ENCODE assay signal across 7 mouse cellular contexts in the genomic region with DNA sequence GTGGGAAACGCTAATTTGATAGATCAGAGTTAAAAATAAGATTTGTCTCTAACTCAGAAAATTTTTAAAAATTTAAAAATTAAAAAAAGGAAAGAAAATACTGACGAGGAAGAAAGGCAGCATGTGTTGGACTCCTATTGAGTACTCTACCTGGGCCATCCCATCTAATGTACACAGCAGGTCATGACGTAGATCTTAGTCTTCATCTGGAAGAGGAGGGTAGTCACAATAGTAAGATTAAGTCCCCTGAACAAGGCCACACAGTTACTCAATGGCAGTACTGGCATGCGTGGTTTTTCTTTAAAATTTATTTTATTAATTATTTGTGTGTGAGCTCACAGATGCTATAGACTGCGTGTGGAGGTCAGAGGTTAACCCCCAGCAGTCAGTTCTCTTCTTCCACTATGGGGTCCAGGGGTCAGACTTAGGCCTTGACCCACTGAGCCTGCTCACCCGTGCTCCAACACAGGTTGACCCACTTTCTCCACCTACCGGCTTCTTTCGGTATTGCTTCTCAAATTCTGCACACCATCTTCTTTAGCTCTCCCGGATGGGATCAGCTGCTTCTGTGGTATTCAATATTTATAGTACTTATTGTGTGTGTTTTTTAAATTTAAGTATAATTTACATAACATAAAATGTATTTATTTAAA. TPM values are rescaled to one million over a fixed set of nuclear protein-coding genes. Genes with fewer than 3 reads are reported as not detected.
DNase-seq lines count a peak whose midpoint lies in the region; ATAC-seq and TF ChIP-seq lines count a peak whose summit lies in the region.

No protein-coding gene starts in this region.

- no peaks in the 10 kb centered on the region for H3K27me3 ChIP-seq in ES-Bruce4 (ENCODE audit: control insufficient read depth, insufficient read depth, low read length, poor library complexity, severe bottlenecking)
- H3K27me3 ChIP-seq in lung, postnatal 0 days (replicated peaks; ENCODE audit: insufficient read depth, low read length), result no peaks in the 10 kb centered on the region

- peak; percentile 96 for ATAC-seq in common myeloid progenitor, adult 5-6 weeks (replicated peaks; ENCODE audit: low read depth, poor library complexity, severe bottlenecking)
- peak; percentile 98 for ATAC-seq in granulocyte monocyte progenitor cell, adult 5-6 weeks (replicated peaks; ENCODE audit: poor library complexity, severe bottlenecking)
- ATAC-seq in lung, postnatal 0 days, result peak; percentile 40; the same call in 1 of the 2 replicates

- peak; percentile 58 for TF ChIP-seq CTCF in ES-Bruce4 (IDR thresholded peaks at IDR 0.05; ENCODE audit: low read depth, low read length)
- peak; percentile 79 for TF ChIP-seq CTCF in lung, postnatal 0 days (IDR thresholded peaks at IDR 0.05)

- no peak overlapping the region for H3K27ac ChIP-seq in ES-Bruce4 (ENCODE audit: insufficient read depth, low read length)
- H3K27ac ChIP-seq in lung, postnatal 0 days (ENCODE audit: low read length), result no peak overlapping the region

- H3K4me2 ChIP-seq in lung, postnatal 0 days (replicated peaks; ENCODE audit: low read depth, low read length), result no peak overlapping the region

- DNase-seq in ZHBTc4 (ENCODE audit: low read depth, low spot score), result peak; percentile 82
- peak; percentile 78 for DNase-seq in kidney, postnatal 14 days
- peak; percentile 55 for DNase-seq in lung, postnatal 0 days (ENCODE audit: low spot score)
- peak; percentile 50 for DNase-seq in retina, adult 2 months (ENCODE audit: low read depth, low spot score)

- TF ChIP-seq POLR2A in ES-Bruce4 (IDR thresholded peaks at IDR 0.05; ENCODE audit: insufficient read depth, low read length), result no peak

- no peak overlapping the region for H3K4me3 ChIP-seq in ES-Bruce4 (ENCODE audit: low read depth, low read length)
- no peak overlapping the region for H3K4me3 ChIP-seq in lung, postnatal 0 days (ENCODE audit: low read depth, low read length)

- no peaks in the 10 kb centered on the region for H3K9me3 ChIP-seq in ES-Bruce4 (replicated peaks; ENCODE audit: control insufficient read depth, insufficient read depth, low read length, poor library complexity, severe bottlenecking)
- no peaks in the 10 kb centered on the region for H3K9me3 ChIP-seq in lung, postnatal 0 days (ENCODE audit: low read length)

- no peaks in the 10 kb centered on the region for H3K4me1 ChIP-seq in ES-Bruce4 (ENCODE audit: control insufficient read depth, insufficient read depth, low read length)
- H3K4me1 ChIP-seq in lung, postnatal 0 days (ENCODE audit: insufficient read depth, low read depth, low read length), result no peaks in the 10 kb centered on the region

- no peak overlapping the region; the same call in 1 of the 2 replicates for H3K9ac ChIP-seq in ES-Bruce4 (ENCODE audit: low read depth, poor library complexity, severe bottlenecking)
- H3K9ac ChIP-seq in lung, postnatal 0 days (replicated peaks; ENCODE audit: low read depth), result no peak overlapping the region

- no peaks in the 10 kb centered on the region for H3K36me3 ChIP-seq in ES-Bruce4 (ENCODE audit: control insufficient read depth, insufficient read depth, low read length, poor library complexity, severe bottlenecking)
- no peaks in the 10 kb centered on the region for H3K36me3 ChIP-seq in lung, postnatal 0 days (ENCODE audit: insufficient read depth, low read length)

- no peak for TF ChIP-seq EP300 in ES-Bruce4 (IDR thresholded peaks at IDR 0.05; ENCODE audit: insufficient read depth, low read depth, low read length)
- no peak for TF ChIP-seq EP300 in lung, postnatal 0 days (IDR thresholded peaks at IDR 0.05)

- 45% methylated on average over 9 of the region's 9 CpGs for WGBS in lung, postnatal 0 days

RNA-seq across cellular contexts. Expression of gene Phc3, which starts 6.0 kb away (rescaled TPM):
- polyA plus RNA-seq in ES-Bruce4 (2011; ENCODE audit: insufficient read depth, insufficient read length, low read depth, missing spikeins), result 18.4 and 20.6 TPM in 2 replicates
- total RNA-seq in common myeloid progenitor, adult 5-6 weeks (2017), result 20.9 and 21.1 TPM in 2 replicates
- 31.6 and 33.7 TPM in 2 replicates for total RNA-seq in granulocyte monocyte progenitor cell, adult 5-6 weeks (2014; fragmentation: Nextera tagmentation)
- total RNA-seq in granulocyte monocyte progenitor cell, adult 5-6 weeks (2017), result 13.8 and 14.1 TPM in 2 replicates
- polyA plus RNA-seq in lung, postnatal 0 days (2015; fragmentation: Nextera tagmentation; extraction: Ambion mirVana), result 4.4 and 4.8 TPM in 2 replicates

RNA-seq across cellular contexts. Expression of gene Prkci, which starts 20.3 kb away (rescaled TPM):
- 221 and 240 TPM in 2 replicates for polyA plus RNA-seq in ES-Bruce4 (2011; ENCODE audit: insufficient read depth, insufficient read length, low read depth, missing spikeins)
- 11.3 and 12.9 TPM in 2 replicates for total RNA-seq in common myeloid progenitor, adult 5-6 weeks (2017)
- 12.8 and 22.5 TPM in 2 replicates for total RNA-seq in granulocyte monocyte progenitor cell, adult 5-6 weeks (2014; fragmentation: Nextera tagmentation)
- total RNA-seq in granulocyte monocyte progenitor cell, adult 5-6 weeks (2017), result 16.0 and 19.6 TPM in 2 replicates
- 37.1 and 43.8 TPM in 2 replicates for polyA plus RNA-seq in lung, postnatal 0 days (2015; fragmentation: Nextera tagmentation; extraction: Ambion mirVana)

Comparison
In these comparisons a context has a peak if more than half of its experiments do, and no peak if none do; other contexts are left out.
1. ATAC-seq: peak in every context shown above with its lines; median percentile 98 in granulocyte monocyte progenitor cell, adult 5-6 weeks; 96 in common myeloid progenitor, adult 5-6 weeks; 40 in lung, postnatal 0 days.